Mouse (Mus musculus) MEL (cell line): ENCODE results near the gene Tbc1d24. TPM values are rescaled to one million over a fixed set of nuclear protein-coding genes. Genes with fewer than 3 reads are reported as not detected.

ENCODE experiments used
- DNase-seq: peaks from one replicate; pipeline ENCODE4 v3.0.0; 2011; ENCODE audit warnings: low read depth, low spot score
- H3K27ac ChIP-seq: 2 replicates; pipeline ENCODE4 v1.5.1; 2012; ENCODE audit warnings: low read depth, mild to moderate bottlenecking, control low read depth, low read length, moderate library complexity; ENCODE audit not compliant: control insufficient read depth
- H3K27me3 ChIP-seq, 2 experiments: fragments of 150-350 bp in 1 of 2; sonication (generic) in 1 of 2; 2 replicates each; pipeline ENCODE4 v1.6.1; 2012; ENCODE audit warnings: low read length in 2 of 2, mild to moderate bottlenecking in 2 of 2, improper control_type of control experiment in 1 of 2, moderate library complexity in 1 of 2; ENCODE audit not compliant: insufficient read depth in 2 of 2, control insufficient read depth in 1 of 2
- H3K36me3 ChIP-seq, 2 experiments: 2 replicates each; pipeline ENCODE4 v1.6.1; 2012 to 2014; ENCODE audit warnings: low read length in 2 of 2, improper control_type of control experiment in 1 of 2, inconsistent platforms in 1 of 2, mild to moderate bottlenecking in 1 of 2; ENCODE audit not compliant: insufficient read depth in 2 of 2, control insufficient read depth in 1 of 2
- H3K4me1 ChIP-seq, 2 experiments: fragments of 150-350 bp in 1 of 2; sonication (generic) in 1 of 2; 2 replicates each; pipeline ENCODE4 v1.6.1; 2012; ENCODE audit warnings: low read length in 2 of 2, improper control_type of control experiment in 1 of 2, mild to moderate bottlenecking in 1 of 2; ENCODE audit not compliant: insufficient read depth in 2 of 2, control insufficient read depth in 1 of 2
- H3K4me3 ChIP-seq, 2 experiments: fragments of 150-350 bp in 1 of 2; sonication (generic) in 1 of 2; 2 replicates each; pipeline ENCODE4 v1.5.1; 2012; ENCODE audit warnings: low read depth in 2 of 2, low read length in 2 of 2, mild to moderate bottlenecking in 2 of 2, moderate library complexity in 2 of 2, control low read depth in 1 of 2, improper control_type of control experiment in 1 of 2; ENCODE audit not compliant: control insufficient read depth in 1 of 2, insufficient read depth in 1 of 2
- H3K79me2 ChIP-seq: 2 replicates; pipeline ENCODE4 v1.6.1; 2012; ENCODE audit warnings: mild to moderate bottlenecking, low read length, moderate library complexity; ENCODE audit not compliant: control insufficient read depth, poor library complexity, insufficient read depth
- H3K9ac ChIP-seq: 2 replicates; pipeline ENCODE4 v1.6.1; 2012; ENCODE audit warnings: low read depth, mild to moderate bottlenecking, control low read depth, low read length, moderate library complexity; ENCODE audit not compliant: control insufficient read depth, poor library complexity, severe bottlenecking
- H3K9me3 ChIP-seq: fragments of 150-350 bp; sonication (generic); replicated peaks from 2 replicates; pipeline ENCODE4 v1.6.1; 2012; ENCODE audit warnings: mild to moderate bottlenecking, low read length, improper control_type of control experiment, moderate library complexity; ENCODE audit not compliant: insufficient read depth
- CTCF ChIP-seq, 3 experiments: IDR thresholded peaks in 2 of 3; conservative IDR thresholded peaks in 1 of 3; 2 replicates each; pipeline ENCODE4 v1.5.1; 2011 to 2012; ENCODE audit warnings: low read length in 3 of 3, low read depth in 2 of 3, mild to moderate bottlenecking in 2 of 3, improper control_type of control experiment in 1 of 3, inconsistent platforms in 1 of 3, mixed read lengths in 1 of 3, moderate library complexity in 1 of 3; ENCODE audit not compliant: control insufficient read depth in 1 of 3, insufficient read depth in 1 of 3, poor library complexity in 1 of 3, severe bottlenecking in 1 of 3
- E2F4 ChIP-seq: IDR thresholded peaks from 2 replicates; pipeline ENCODE4 v1.6.1; 2011; ENCODE audit warnings: low read depth, low read length, improper control_type of control experiment, borderline replicate concordance
- ELF1 ChIP-seq: IDR thresholded peaks from 2 replicates; pipeline ENCODE4 v1.6.1; 2014; ENCODE audit warnings: low read depth, mild to moderate bottlenecking, inconsistent platforms, low read length, improper control_type of control experiment, moderate library complexity
- EP300 ChIP-seq, 2 experiments: IDR thresholded peaks; 2 replicates each; pipeline ENCODE4 v1.6.1; 2011; ENCODE audit warnings: improper control_type of control experiment in 2 of 2, low read length in 2 of 2, low read depth in 1 of 2, mild to moderate bottlenecking in 1 of 2
- ETS1 ChIP-seq: IDR thresholded peaks from 2 replicates; pipeline ENCODE4 v1.6.1; 2012; ENCODE audit warnings: low read depth, mild to moderate bottlenecking, inconsistent platforms, low read length, improper control_type of control experiment, moderate library complexity
- GABPA ChIP-seq: IDR thresholded peaks from 2 replicates; pipeline ENCODE4 v1.6.1; 2012; ENCODE audit warnings: low read depth, mild to moderate bottlenecking, inconsistent platforms, low read length, improper control_type of control experiment, moderate library complexity
- JUND ChIP-seq: IDR thresholded peaks from 2 replicates; pipeline ENCODE4 v1.6.1; 2011; ENCODE audit warnings: low read depth, mild to moderate bottlenecking, improper control_type of control experiment, low read length
- KAT2A ChIP-seq: conservative IDR thresholded peaks from 2 replicates; pipeline ENCODE4 v1.6.1; 2012; ENCODE audit warnings: low read depth, low read length, improper control_type of control experiment, inconsistent platforms
- MAFK ChIP-seq: IDR thresholded peaks from 2 replicates; pipeline ENCODE4 v1.6.1; 2011; ENCODE audit warnings: low read depth, mild to moderate bottlenecking, low read length, improper control_type of control experiment, borderline replicate concordance
- MAX ChIP-seq: IDR thresholded peaks from 2 replicates; pipeline ENCODE4 v1.6.1; 2011; ENCODE audit warnings: low read length, improper control_type of control experiment
- MAZ ChIP-seq: IDR thresholded peaks from 2 replicates; pipeline ENCODE4 v1.6.1; 2012; ENCODE audit warnings: low read depth, mild to moderate bottlenecking, inconsistent platforms, low read length, improper control_type of control experiment
- MEF2A ChIP-seq: IDR thresholded peaks from 2 replicates; pipeline ENCODE4 v1.6.1; 2014; ENCODE audit warnings: low read depth, mild to moderate bottlenecking, inconsistent platforms, low read length, improper control_type of control experiment; ENCODE audit not compliant: poor library complexity, insufficient replicate concordance, severe bottlenecking; ENCODE audit errors: extremely low read depth
- MXI1 ChIP-seq: IDR thresholded peaks from 2 replicates; pipeline ENCODE4 v1.6.1; 2011; ENCODE audit warnings: mild to moderate bottlenecking, low read depth, low read length, improper control_type of control experiment
- MYB ChIP-seq: IDR thresholded peaks from 2 replicates; pipeline ENCODE4 v1.6.1; 2011; ENCODE audit warnings: mild to moderate bottlenecking, low read depth, low read length, improper control_type of control experiment
- NELFE ChIP-seq: IDR thresholded peaks from 2 replicates; pipeline ENCODE4 v1.6.1; 2011; ENCODE audit warnings: low read depth, low read length, improper control_type of control experiment
- NRF1 ChIP-seq: IDR thresholded peaks from 2 replicates; pipeline ENCODE4 v1.6.1; 2014; ENCODE audit warnings: low read depth, mild to moderate bottlenecking, inconsistent platforms, low read length, improper control_type of control experiment, moderate library complexity; ENCODE audit not compliant: poor library complexity, insufficient read depth, severe bottlenecking
- POLR2A ChIP-seq, 2 experiments: IDR thresholded peaks; 2 replicates each; pipeline ENCODE4 v1.6.1; 2011 to 2012; ENCODE audit warnings: low read length in 2 of 2, mild to moderate bottlenecking in 2 of 2, control low read depth in 1 of 2, improper control_type of control experiment in 1 of 2, low read depth in 1 of 2, moderate library complexity in 1 of 2; ENCODE audit not compliant: control insufficient read depth in 1 of 2, insufficient read depth in 1 of 2, poor library complexity in 1 of 2
- POLR2AphosphoS2 ChIP-seq: IDR thresholded peaks from 2 replicates; pipeline ENCODE4 v1.6.1; 2011; ENCODE audit warnings: low read length, improper control_type of control experiment
- POLR2AphosphoS5 ChIP-seq: IDR thresholded peaks from 2 replicates; pipeline ENCODE4 v1.6.1; 2012; ENCODE audit warnings: low read depth, borderline replicate concordance, mild to moderate bottlenecking, inconsistent platforms, low read length, moderate library complexity, mixed read lengths
- RAD21 ChIP-seq: IDR thresholded peaks from 2 replicates; pipeline ENCODE4 v1.6.1; 2011; ENCODE audit warnings: mild to moderate bottlenecking, low read depth, low read length, improper control_type of control experiment
- SIN3A ChIP-seq: IDR thresholded peaks from 2 replicates; pipeline ENCODE4 v1.6.1; 2012; ENCODE audit warnings: low read length, improper control_type of control experiment, inconsistent platforms
- SMC3 ChIP-seq: IDR thresholded peaks from 2 replicates; pipeline ENCODE4 v1.6.1; 2011; ENCODE audit warnings: low read depth, low read length, improper control_type of control experiment
- TAL1 ChIP-seq: IDR thresholded peaks from 2 replicates; pipeline ENCODE4 v1.6.1; 2012; ENCODE audit warnings: mild to moderate bottlenecking, inconsistent platforms, low read length, moderate library complexity, mixed read lengths
- TBP ChIP-seq: IDR thresholded peaks from 2 replicates; pipeline ENCODE4 v1.8.0; 2011; ENCODE audit warnings: low read depth, low read length, improper control_type of control experiment
- UBTF ChIP-seq: IDR thresholded peaks from 2 replicates; pipeline ENCODE4 v1.6.1; 2012; ENCODE audit warnings: low read depth, mild to moderate bottlenecking, inconsistent platforms, low read length, improper control_type of control experiment, moderate library complexity, borderline replicate concordance; ENCODE audit not compliant: insufficient read depth
- ZNF384 ChIP-seq: IDR thresholded peaks from 2 replicates; pipeline ENCODE4 v1.6.1; 2012; ENCODE audit warnings: low read depth, mild to moderate bottlenecking, inconsistent platforms, low read length, improper control_type of control experiment
- polyA plus RNA-seq, 2 experiments: library from polyadenylated mRNA; stranded (reverse) in 1 of 2; unstranded in 1 of 2; fragments of >175 nt in 1 of 2; fragments of >200 nt in 1 of 2; gene quantifications; 2 replicates each; pipeline versions ENCODE4 v1.2.1 to v1.2.4; 2012; ENCODE audit warnings: low replicate concordance in 2 of 2, low read depth in 1 of 2; ENCODE audit not compliant: insufficient read length in 2 of 2, insufficient read depth in 1 of 2, missing spikeins in 1 of 2
- total RNA-seq: library from RNA; depleted of rRNA; stranded (reverse); fragments of 300-350 nt; gene quantifications from 2 replicates; pipeline ENCODE4 v1.2.3, GENCODE M21; 2012

Tbc1d24 gene
- total and polyA plus RNA-seq, 3 experiments, result 24.3 to 34.2 (median 27.3) TPM

GRCm38 (mm10) chr17:24207768-24208640 is 2.6 kb upstream of the Tbc1d24 start:
- Histone ChIP-seq H3K9me3 (no peaks in the 10 kb centered on the region), H3K27ac (peak overlapping the region; percentile 56), H3K36me3 (peaks cover 0 to 26% of the 10 kb centered on the region in 2 experiments; a peak in 2 of 4 replicates), H3K27me3 (no peaks in the 10 kb centered on the region), H3K79me2 (peaks cover 31% of the 10 kb centered on the region), H3K9ac (peak overlapping the region; percentile 93), H3K4me1 (peaks cover 6 to 38% of the 10 kb centered on the region in 2 experiments), H3K4me3 (peak overlapping the region; percentile 49 to 63)
- DNase-seq, result no peak
- TF ChIP-seq MAFK, result no peak
- TF ChIP-seq EP300 (IDR thresholded peaks at IDR 0.05; ENCODE audit: low read depth in 1 of 2, low read length in 2 of 2), result no peak
- TF ChIP-seq SMC3, result no peak
- TF ChIP-seq MEF2A, result no peak
- TF ChIP-seq GABPA, result no peak
- no peak for TF ChIP-seq POLR2AphosphoS2
- no peak for TF ChIP-seq CTCF (IDR thresholded peaks at IDR 0.05 in 2 of 3, conservative IDR thresholded peaks at IDR 0.05 in 1 of 3; ENCODE audit: control insufficient read depth in 1 of 3, insufficient read depth in 1 of 3, low read depth in 2 of 3, low read length in 3 of 3, poor library complexity in 1 of 3, severe bottlenecking in 1 of 3)
- TF ChIP-seq TBP, result no peak
- TF ChIP-seq MAZ, result no peak
- no peak for TF ChIP-seq ETS1
- no peak for TF ChIP-seq UBTF
- no peak for TF ChIP-seq RAD21

GRCm38 (mm10) chr17:24206451-24207351 is 1.3 kb upstream of the Tbc1d24 start:
- peak overlapping the region; percentile 94 for H3K27ac ChIP-seq
- H3K4me1 ChIP-seq, result peaks cover 9 to 50% of the 10 kb centered on the region in 2 experiments
- peak; percentile 94 for DNase-seq
- TF ChIP-seq MYB (no peak), MEF2A (no peak), MAX (peak; percentile 83), NELFE (peak; percentile 91), ELF1 (no peak), EP300 (IDR thresholded peaks at IDR 0.05; ENCODE audit: low read depth in 1 of 2, low read length in 2 of 2) (peak in 1 of 2 experiments; percentile 28; a peak in 1 of 4 replicates), MAZ (no peak), JUND (no peak), POLR2A (IDR thresholded peaks at IDR 0.05; ENCODE audit: control insufficient read depth in 1 of 2, insufficient read depth in 1 of 2, low read depth in 1 of 2, low read length in 2 of 2, poor library complexity in 1 of 2) (peak; percentile 68 to 80), POLR2AphosphoS5 (no peak), ETS1 (peak; percentile 65), SIN3A (no peak; the same call in 1 of the 2 replicates), TBP (peak; percentile 60), TAL1 (no peak), POLR2AphosphoS2 (0 out of 2 replicates have a peak, but pooled peaks have one; percentile 36), ZNF384 (no peak), E2F4 (0 out of 2 replicates have a peak, but pooled peaks have one; percentile 41), MXI1 (peak; percentile 40), NRF1 (peak; percentile 32; the same call in 1 of the 2 replicates), KAT2A (no peak)

More at GRCm38 (mm10) chr17:24206451-24207351, 1.3 kb upstream of the Tbc1d24 start:
- Histone ChIP-seq H3K9ac (peak overlapping the region; percentile 93), H3K4me3 (peak overlapping the region; percentile 63 to 73), H3K9me3 (no peaks in the 10 kb centered on the region), H3K79me2 (peaks cover 40% of the 10 kb centered on the region), H3K27me3 (no peaks in the 10 kb centered on the region), H3K36me3 (peaks cover 0 to 36% of the 10 kb centered on the region in 2 experiments; a peak in 3 of 4 replicates)
